Mouse (Mus musculus): ENCODE measurements at regions not wholly inside any gene's neighbourhood (a gene's known extent, or its start where the extent isn't known, plus 50 kb on each side); places are given as distances from the start of the nearest gene placed in this dataset.

DNA sequence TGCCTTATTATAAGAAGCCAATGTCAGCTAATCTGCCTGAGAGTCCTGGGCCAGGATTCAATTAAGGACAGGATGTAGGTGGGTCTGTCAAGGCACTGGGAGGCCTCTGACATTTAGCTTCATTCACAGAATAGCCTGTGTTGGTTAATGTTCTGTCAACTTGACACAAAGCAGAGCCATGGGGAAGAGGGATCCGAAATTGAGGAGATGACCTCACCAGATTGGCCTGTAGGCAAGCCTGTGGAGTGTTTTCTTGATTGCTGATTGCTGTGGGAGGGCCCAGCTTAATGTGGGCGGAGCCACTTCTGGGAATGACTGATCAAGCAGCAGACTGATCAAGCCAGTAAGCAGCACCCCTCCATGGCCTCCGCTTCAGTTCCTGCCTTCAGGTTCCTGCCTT lies 548.5 kb downstream of the Dok5 start:
- WGBS (ENCODE audit: insufficient replicate concordance), result 44% methylated on average over 3 of the region's 3 CpGs
- Histone ChIP-seq H3K9me3 (ENCODE audit: control insufficient read depth, low read length) (no peaks in the 10 kb centered on the region; the same call in 1 of the 2 replicates), H3K27me3 (ENCODE audit: control insufficient read depth, insufficient read depth, low read length) (no peaks in the 10 kb centered on the region), H3K36me3 (replicated peaks; ENCODE audit: control insufficient read depth, insufficient read depth, low read depth) (no peaks in the 10 kb centered on the region), H3K27ac (no peak overlapping the region), H3K4me3 (ENCODE audit: insufficient read depth in 1 of 2, low read depth in 2 of 2, low read length in 2 of 2) (no peak overlapping the region), H3K4me1 (replicated peaks; ENCODE audit: control insufficient read depth in 2 of 2, insufficient read depth in 2 of 2, low read length in 1 of 2) (no peaks in the 10 kb centered on the region), H3K9ac (replicated peaks) (no peak overlapping the region), H3K4me2 (ENCODE audit: low read depth) (no peak overlapping the region)
- no peak for DNase-seq (ENCODE audit: low read depth in 3 of 3, low spot score in 3 of 3)
- TF ChIP-seq EP300 (IDR thresholded peaks at IDR 0.05; ENCODE audit: low read depth) (no peak), CTCF (IDR thresholded peaks at IDR 0.05; ENCODE audit: low read depth) (no peak)
- no peak for ATAC-seq (ENCODE audit: insufficient read depth)

DNA sequence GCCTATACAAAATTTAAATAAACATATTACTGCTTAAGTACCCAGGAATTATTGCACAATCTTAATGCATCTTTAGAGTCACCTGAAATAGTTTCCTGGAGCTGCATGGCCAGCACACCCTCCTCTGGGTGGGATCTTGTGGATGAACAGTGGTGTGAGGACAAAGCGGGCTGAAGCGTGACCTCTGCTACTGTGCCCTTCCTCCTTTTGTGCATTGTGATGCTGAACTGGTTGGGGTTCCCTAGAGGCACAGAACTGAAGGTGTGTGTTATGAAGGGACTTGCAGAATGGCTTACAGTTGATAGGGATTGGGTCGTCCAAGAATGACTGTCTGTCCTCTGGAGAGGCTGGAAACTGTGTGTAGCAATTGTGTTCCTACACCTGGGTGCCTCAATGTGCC lies 547.7 kb downstream of the Dok5 start:
- no peak overlapping the region for H3K9ac ChIP-seq (replicated peaks)
- H3K4me3 ChIP-seq (ENCODE audit: insufficient read depth in 1 of 2, low read depth in 2 of 2, low read length in 2 of 2), result no peak overlapping the region
- TF ChIP-seq EP300 (IDR thresholded peaks at IDR 0.05; ENCODE audit: low read depth), result no peak
- TF ChIP-seq CTCF (IDR thresholded peaks at IDR 0.05; ENCODE audit: low read depth), result no peak
- DNase-seq (ENCODE audit: low read depth in 3 of 3, low spot score in 3 of 3) (no peak), ATAC-seq (ENCODE audit: insufficient read depth) (no peak)
- no peaks in the 10 kb centered on the region; the same call in 1 of the 2 replicates for H3K9me3 ChIP-seq (ENCODE audit: control insufficient read depth, low read length)
- no peaks in the 10 kb centered on the region for H3K36me3 ChIP-seq (replicated peaks; ENCODE audit: control insufficient read depth, insufficient read depth, low read depth)
- H3K4me2 ChIP-seq (ENCODE audit: low read depth), result no peak overlapping the region
- no peaks in the 10 kb centered on the region for H3K4me1 ChIP-seq (replicated peaks; ENCODE audit: control insufficient read depth in 2 of 2, insufficient read depth in 2 of 2, low read length in 1 of 2)
- H3K27ac ChIP-seq, result no peak overlapping the region
- H3K27me3 ChIP-seq (ENCODE audit: control insufficient read depth, insufficient read depth, low read length), result no peaks in the 10 kb centered on the region
- WGBS (ENCODE audit: insufficient replicate concordance), result 63% methylated on average over 3 of the region's 3 CpGs

DNA sequence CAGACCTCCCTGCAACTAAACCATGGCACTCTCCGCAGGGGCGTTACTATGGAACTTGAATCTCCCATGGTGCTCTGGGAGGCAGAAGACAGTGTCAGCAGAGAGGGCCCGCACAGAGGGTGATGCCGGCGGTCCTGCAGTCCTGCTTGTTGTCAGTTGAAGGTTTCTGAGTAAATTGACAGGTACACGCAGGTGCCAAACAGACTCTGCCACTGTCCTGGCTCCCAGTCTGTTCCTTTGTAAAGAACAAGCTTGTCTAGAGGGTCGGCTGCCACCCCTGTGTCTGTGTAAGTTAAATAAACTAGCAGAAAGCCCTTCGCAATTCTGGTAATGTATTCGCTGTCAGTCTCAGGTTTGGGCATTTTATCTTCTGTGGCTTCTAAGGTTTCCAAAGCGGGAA lies 521.6 kb downstream of the Dok5 start:
- Histone ChIP-seq H3K36me3 (replicated peaks; ENCODE audit: control insufficient read depth, insufficient read depth, low read depth) (no peaks in the 10 kb centered on the region), H3K27me3 (ENCODE audit: control insufficient read depth, insufficient read depth, low read length) (no peaks in the 10 kb centered on the region), H3K4me3 (ENCODE audit: insufficient read depth in 1 of 2, low read depth in 2 of 2, low read length in 2 of 2) (no peak overlapping the region), H3K9me3 (ENCODE audit: control insufficient read depth, low read length) (no peaks in the 10 kb centered on the region), H3K27ac (no peak overlapping the region), H3K4me2 (ENCODE audit: low read depth) (no peak overlapping the region), H3K4me1 (replicated peaks; ENCODE audit: control insufficient read depth in 2 of 2, insufficient read depth in 2 of 2, low read length in 1 of 2) (no peaks in the 10 kb centered on the region), H3K9ac (replicated peaks) (no peak overlapping the region)
- TF ChIP-seq CTCF (IDR thresholded peaks at IDR 0.05; ENCODE audit: low read depth), result no peak
- no peak for TF ChIP-seq EP300 (IDR thresholded peaks at IDR 0.05; ENCODE audit: low read depth)
- DNase-seq (ENCODE audit: low read depth in 3 of 3, low spot score in 3 of 3) (no peak), ATAC-seq (ENCODE audit: insufficient read depth) (no peak)
- WGBS (ENCODE audit: insufficient replicate concordance), result 46% methylated on average over 10 of the region's 10 CpGs

DNA sequence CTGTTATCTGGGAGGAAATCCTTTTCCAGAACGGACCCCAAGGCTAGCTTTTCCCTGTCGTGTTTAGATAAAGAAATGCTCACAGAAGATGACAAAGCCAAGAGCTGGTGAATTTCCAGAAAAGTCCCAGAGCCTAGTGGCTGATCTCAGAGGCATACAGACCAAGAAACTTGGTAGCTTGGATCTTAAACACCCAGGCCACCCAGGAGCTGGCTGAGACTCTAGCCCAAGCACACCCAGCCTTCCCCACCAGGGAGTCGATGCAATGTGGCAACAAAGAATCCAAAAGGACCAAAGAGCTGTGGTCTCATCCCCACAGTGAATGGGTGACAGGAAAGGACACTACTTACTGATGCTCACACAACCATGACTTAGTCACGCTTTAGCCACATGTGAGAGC lies 513.8 kb downstream of the Dok5 start:
- Histone ChIP-seq H3K27me3 (ENCODE audit: control insufficient read depth, insufficient read depth, low read length) (no peaks in the 10 kb centered on the region), H3K36me3 (replicated peaks; ENCODE audit: control insufficient read depth, insufficient read depth, low read depth) (no peaks in the 10 kb centered on the region), H3K27ac (no peak overlapping the region), H3K4me1 (replicated peaks; ENCODE audit: control insufficient read depth in 2 of 2, insufficient read depth in 2 of 2, low read length in 1 of 2) (no peaks in the 10 kb centered on the region), H3K4me3 (ENCODE audit: insufficient read depth in 1 of 2, low read depth in 2 of 2, low read length in 2 of 2) (no peak overlapping the region), H3K9me3 (ENCODE audit: control insufficient read depth, low read length) (no peaks in the 10 kb centered on the region), H3K4me2 (ENCODE audit: low read depth) (no peak overlapping the region), H3K9ac (replicated peaks) (no peak overlapping the region)
- WGBS (ENCODE audit: insufficient replicate concordance), result 32% methylated on average over 4 of the region's 4 CpGs
- ATAC-seq (ENCODE audit: insufficient read depth), result no peak
- TF ChIP-seq EP300 (IDR thresholded peaks at IDR 0.05; ENCODE audit: low read depth) (no peak), CTCF (IDR thresholded peaks at IDR 0.05; ENCODE audit: low read depth) (no peak)
- DNase-seq (ENCODE audit: low read depth in 3 of 3, low spot score in 3 of 3), result no peak

DNA sequence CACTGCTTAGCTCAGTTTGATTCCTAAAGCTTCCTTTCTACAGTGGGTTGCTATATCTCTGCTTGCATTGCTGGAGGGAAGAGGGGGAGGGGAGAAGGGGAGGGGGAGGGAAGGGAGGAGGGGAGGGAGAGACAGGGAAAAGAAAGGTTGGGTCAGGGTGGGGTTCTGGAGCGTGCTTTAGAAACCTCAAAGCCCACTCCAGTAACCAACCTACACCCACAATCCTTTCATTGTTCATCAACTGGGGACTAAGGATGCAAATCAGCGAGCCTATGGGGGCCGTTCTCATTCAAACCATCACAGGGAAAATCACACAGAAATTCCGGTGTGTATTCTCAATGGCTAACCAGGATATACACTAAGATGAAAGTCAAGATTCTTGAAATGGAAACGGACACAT lies 510.7 kb downstream of the Dok5 start:
- no peak overlapping the region for H3K27ac ChIP-seq
- DNase-seq (ENCODE audit: low read depth in 3 of 3, low spot score in 3 of 3) (no peak), ATAC-seq (ENCODE audit: insufficient read depth) (no peak)
- H3K36me3 ChIP-seq (replicated peaks; ENCODE audit: control insufficient read depth, insufficient read depth, low read depth), result no peaks in the 10 kb centered on the region
- no peak overlapping the region for H3K4me2 ChIP-seq (ENCODE audit: low read depth)
- no peak overlapping the region for H3K4me3 ChIP-seq (ENCODE audit: insufficient read depth in 1 of 2, low read depth in 2 of 2, low read length in 2 of 2)
- no peak overlapping the region for H3K9ac ChIP-seq (replicated peaks)
- TF ChIP-seq CTCF (IDR thresholded peaks at IDR 0.05; ENCODE audit: low read depth) (no peak), EP300 (IDR thresholded peaks at IDR 0.05; ENCODE audit: low read depth) (no peak)
- 49% methylated on average over 5 of the region's 5 CpGs for WGBS (ENCODE audit: insufficient replicate concordance)
- no peaks in the 10 kb centered on the region for H3K27me3 ChIP-seq (ENCODE audit: control insufficient read depth, insufficient read depth, low read length)
- no peaks in the 10 kb centered on the region for H3K9me3 ChIP-seq (ENCODE audit: control insufficient read depth, low read length)
- H3K4me1 ChIP-seq (replicated peaks; ENCODE audit: control insufficient read depth in 2 of 2, insufficient read depth in 2 of 2, low read length in 1 of 2), result no peaks in the 10 kb centered on the region

Data from liver, embryonic 14.5 days (tissue).